Mouse (Mus musculus): ENCODE results near the gene Ciz1. TPM values are rescaled to one million over a fixed set of nuclear protein-coding genes. Genes with fewer than 3 reads are reported as not detected.

The Ciz1 gene
- total RNA-seq, 1 experiment from 2014 or later: 47.7 TPM

- peak; percentile 75 for ATAC-seq (replicated peaks; ENCODE audit: insufficient number of reproducible peaks, low FRiP score, low TSS enrichment, poor library complexity, severe bottlenecking)
These were observed 10.8 kb downstream of the Ciz1 start for GRCm38 (mm10) chr2:32362817-32363340.

- peak; percentile 18; the same call in 1 of the 2 replicates for ATAC-seq (replicated peaks; ENCODE audit: insufficient number of reproducible peaks, low FRiP score, low TSS enrichment, poor library complexity, severe bottlenecking)
These were observed 11.4 kb downstream of the Ciz1 start for GRCm38 (mm10) chr2:32363376-32364106.

- ATAC-seq (replicated peaks; ENCODE audit: insufficient number of reproducible peaks, low FRiP score, low TSS enrichment, poor library complexity, severe bottlenecking): no peak
These were observed 12.0 kb downstream of the Ciz1 start for GRCm38 (mm10) chr2:32364121-32364520.

- no peak for ATAC-seq (replicated peaks; ENCODE audit: insufficient number of reproducible peaks, low FRiP score, low TSS enrichment, poor library complexity, severe bottlenecking)
These were observed 15.2 kb downstream of the Ciz1 start for GRCm38 (mm10) chr2:32367315-32367714.

GRCm38 (mm10) chr2:32374191-32374590 is 22.1 kb downstream of the Ciz1 start:
- ATAC-seq (replicated peaks; ENCODE audit: insufficient number of reproducible peaks, low FRiP score, low TSS enrichment, poor library complexity, severe bottlenecking): no peak

GRCm38 (mm10) chr2:32375317-32375940 is 23.3 kb downstream of the Ciz1 start:
- no peak for ATAC-seq (replicated peaks; ENCODE audit: insufficient number of reproducible peaks, low FRiP score, low TSS enrichment, poor library complexity, severe bottlenecking)

GRCm38 (mm10) chr2:32376963-32377362 is 24.8 kb downstream of the Ciz1 start:
- no peak for ATAC-seq (replicated peaks; ENCODE audit: insufficient number of reproducible peaks, low FRiP score, low TSS enrichment, poor library complexity, severe bottlenecking)

- ATAC-seq (replicated peaks; ENCODE audit: insufficient number of reproducible peaks, low FRiP score, low TSS enrichment, poor library complexity, severe bottlenecking): no peak
These were observed 27.9 kb downstream of the Ciz1 start for GRCm38 (mm10) chr2:32380001-32380500.

- peak; percentile 10 for ATAC-seq (replicated peaks; ENCODE audit: insufficient number of reproducible peaks, low FRiP score, low TSS enrichment, poor library complexity, severe bottlenecking)
These were observed 29.1 kb downstream of the Ciz1 start for GRCm38 (mm10) chr2:32381141-32381774.

GRCm38 (mm10) chr2:32381775-32382223 is 29.7 kb downstream of the Ciz1 start, which contains the start of gene 1110008P14Rik:
Gene 1110008P14Rik (minus strand): TSS chr2:32381938.
- ATAC-seq (replicated peaks; ENCODE audit: insufficient number of reproducible peaks, low FRiP score, low TSS enrichment, poor library complexity, severe bottlenecking): peak; percentile 88

- ATAC-seq (replicated peaks; ENCODE audit: insufficient number of reproducible peaks, low FRiP score, low TSS enrichment, poor library complexity, severe bottlenecking): no peak
These were observed 30.6 kb downstream of the Ciz1 start for GRCm38 (mm10) chr2:32382689-32383088.

- no peak for ATAC-seq (replicated peaks; ENCODE audit: insufficient number of reproducible peaks, low FRiP score, low TSS enrichment, poor library complexity, severe bottlenecking)
These were observed 35.8 kb downstream of the Ciz1 start, which contains the start of gene Lcn2 for GRCm38 (mm10) chr2:32387706-32388490. Gene Lcn2 (minus strand): TSS chr2:32388252.

GRCm38 (mm10) chr2:32389157-32389556 is 37.0 kb downstream of the Ciz1 start:
- no peak for ATAC-seq (replicated peaks; ENCODE audit: insufficient number of reproducible peaks, low FRiP score, low TSS enrichment, poor library complexity, severe bottlenecking)

GRCm38 (mm10) chr2:32390871-32391270 is 38.7 kb downstream of the Ciz1 start:
- ATAC-seq (replicated peaks; ENCODE audit: insufficient number of reproducible peaks, low FRiP score, low TSS enrichment, poor library complexity, severe bottlenecking): no peak

- ATAC-seq (replicated peaks; ENCODE audit: insufficient number of reproducible peaks, low FRiP score, low TSS enrichment, poor library complexity, severe bottlenecking): no peak
These were observed 39.9 kb downstream of the Ciz1 start for GRCm38 (mm10) chr2:32392063-32392462.

GRCm38 (mm10) chr2:32394973-32395372 is 42.8 kb downstream of the Ciz1 start:
- ATAC-seq (replicated peaks; ENCODE audit: insufficient number of reproducible peaks, low FRiP score, low TSS enrichment, poor library complexity, severe bottlenecking): no peak

- peak; percentile 77 for ATAC-seq (replicated peaks; ENCODE audit: insufficient number of reproducible peaks, low FRiP score, low TSS enrichment, poor library complexity, severe bottlenecking)
These were observed 43.4 kb downstream of the Ciz1 start, which contains the start of gene Ptges2 for GRCm38 (mm10) chr2:32395484-32395945. Gene Ptges2 (plus strand): TSS chr2:32395896.

- ATAC-seq (replicated peaks; ENCODE audit: insufficient number of reproducible peaks, low FRiP score, low TSS enrichment, poor library complexity, severe bottlenecking): peak; percentile 87
These were observed 44.0 kb downstream of the Ciz1 start for GRCm38 (mm10) chr2:32395946-32396621.

All from monocyte, adult 5-6 weeks (primary cell).